Mouse (Mus musculus): ENCODE measurements at regions not wholly inside any gene's neighbourhood (a gene's known extent, or its start where the extent isn't known, plus 50 kb on each side); places are given as distances from the start of the nearest gene placed in this dataset.

- TF ChIP-seq CTCF (IDR thresholded peaks at IDR 0.05; ENCODE audit: extremely low read depth, insufficient read depth, insufficient read length, insufficient replicate concordance) (no peak), POLR2A (IDR thresholded peaks at IDR 0.05; ENCODE audit: low read depth, low read length) (no peak)
Measured at GRCm38 (mm10) chr6:50807187-50808012, 153.2 kb upstream of the Npvf start.
